ENCODE assay signal across 26 mouse cellular contexts in genomic region chr4:131848082-131848481, GRCm38 (mm10). TPM values are rescaled to one million over a fixed set of nuclear protein-coding genes. Genes with fewer than 3 reads are reported as not detected.
DNase-seq lines count a peak whose midpoint lies in the region; ATAC-seq lines count a peak whose summit lies in the region.
"Had no signal": no experiment of that assay in that cellular context is flagged by ENCODE, and none has a peak within 500 bp of the region (broad histone marks: within the 10 kb centered on the region; RNA-seq: fewer than 3 reads in every experiment).

No protein-coding gene starts in this region.

- no peak for DNase-seq in heart, postnatal 10 days
- DNase-seq in kidney, postnatal 4 days, result no peak
- no peak for DNase-seq in adrenal gland, adult (ENCODE audit: inconsistent age in 2 of 2, low spot score in 1 of 2)
- no peak for DNase-seq in cerebellum, postnatal 36 days
- DNase-seq: adrenal gland, postnatal 14 days; cerebellum, postnatal 14 days; gastrocnemius, postnatal 10 days; heart, adult 18-20 months; heart, postnatal 14 days; kidney, postnatal 25 days; layer of hippocampus, adult 9-11 months; right cerebral cortex, postnatal 14 days; spleen, adult 18-20 months; thymus, adult 18-20 months; thymus, postnatal 4 days had no signal

- H3K4me2 ChIP-seq in heart, embryonic 11.5 days, result no peak overlapping the region
- no peak overlapping the region for H3K4me2 ChIP-seq in kidney, embryonic 16.5 days (replicated peaks; ENCODE audit: low read depth, low read length)
- H3K4me2 ChIP-seq in embryonic facial prominence, embryonic 12.5 days (replicated peaks), result no peak overlapping the region
- H3K4me2 ChIP-seq in limb, embryonic 15.5 days, result no peak overlapping the region
- H3K4me2 ChIP-seq: midbrain, embryonic 13.5 days; neural tube, embryonic 15.5 days had no signal

- no peaks in the 10 kb centered on the region for H3K27me3 ChIP-seq in heart, embryonic 11.5 days (ENCODE audit: control insufficient read depth, insufficient read depth, low read length)
- no peaks in the 10 kb centered on the region for H3K27me3 ChIP-seq in kidney, embryonic 16.5 days (ENCODE audit: insufficient read depth, low read length)
- H3K27me3 ChIP-seq in embryonic facial prominence, embryonic 12.5 days, result no peaks in the 10 kb centered on the region
- H3K27me3 ChIP-seq in limb, embryonic 15.5 days, result no peaks in the 10 kb centered on the region
- H3K27me3 ChIP-seq: midbrain, embryonic 13.5 days; neural tube, embryonic 15.5 days had no signal

- no peaks in the 10 kb centered on the region for H3K9me3 ChIP-seq in heart, embryonic 11.5 days (replicated peaks; ENCODE audit: control insufficient read depth, low read length)
- no peaks in the 10 kb centered on the region for H3K9me3 ChIP-seq in kidney, embryonic 16.5 days (ENCODE audit: low read length)
- H3K9me3 ChIP-seq in embryonic facial prominence, embryonic 12.5 days, result no peaks in the 10 kb centered on the region
- H3K9me3 ChIP-seq in limb, embryonic 15.5 days, result no peaks in the 10 kb centered on the region
- H3K9me3 ChIP-seq: G1E; midbrain, embryonic 13.5 days; neural tube, embryonic 15.5 days had no signal

- no peak for ATAC-seq in heart, embryonic 11.5 days (replicated peaks; ENCODE audit: insufficient number of reproducible peaks, low FRiP score, low TSS enrichment)
- no peak for ATAC-seq in kidney, embryonic 16.5 days (ENCODE audit: low FRiP score, low TSS enrichment)
- no peak for ATAC-seq in embryonic facial prominence, embryonic 12.5 days (ENCODE audit: insufficient number of reproducible peaks, insufficient read depth, low FRiP score, low TSS enrichment)
- no peak for ATAC-seq in limb, embryonic 15.5 days (ENCODE audit: insufficient number of reproducible peaks, low FRiP score, low TSS enrichment, low read depth)
- ATAC-seq: activated CD4-positive, CD25-positive, alpha-beta regulatory T cell, adult 4 months; hindbrain, postnatal 0 days; intestine, postnatal 0 days; lung, postnatal 0 days; midbrain, embryonic 13.5 days had no signal

- intact Hi-C loops in heart, postnatal 10 days (cut with DNase I), result no loop called here

- H3K36me3 ChIP-seq in heart, embryonic 11.5 days (ENCODE audit: control insufficient read depth, insufficient read depth, low read length), result no peaks in the 10 kb centered on the region
- H3K36me3 ChIP-seq in kidney, embryonic 16.5 days (ENCODE audit: insufficient read depth, low read length), result no peaks in the 10 kb centered on the region
- no peaks in the 10 kb centered on the region for H3K36me3 ChIP-seq in embryonic facial prominence, embryonic 12.5 days
- H3K36me3 ChIP-seq in limb, embryonic 15.5 days, result no peaks in the 10 kb centered on the region; the same call in 1 of the 2 replicates
- H3K36me3 ChIP-seq: neural tube, embryonic 15.5 days had no signal

- H3K4me3 ChIP-seq in heart, embryonic 11.5 days (ENCODE audit: low read depth, low read length), result no peak overlapping the region
- H3K4me3 ChIP-seq in kidney, embryonic 16.5 days (ENCODE audit: low read length), result no peak overlapping the region
- no peak overlapping the region for H3K4me3 ChIP-seq in embryonic facial prominence, embryonic 12.5 days
- H3K4me3 ChIP-seq in limb, embryonic 15.5 days, result no peak overlapping the region
- H3K4me3 ChIP-seq: midbrain, embryonic 13.5 days; neural tube, embryonic 15.5 days had no signal

- 58% methylated on average over 6 of the region's 6 CpGs for WGBS in heart, embryonic 11.5 days (ENCODE audit: insufficient replicate concordance)
- 57% methylated on average over 6 of the region's 6 CpGs for WGBS in kidney, embryonic 16.5 days
- WGBS in embryonic facial prominence, embryonic 12.5 days, result 42% methylated on average over 6 of the region's 6 CpGs
- WGBS in limb, embryonic 15.5 days, result 64% methylated on average over 6 of the region's 6 CpGs

- H3K4me1 ChIP-seq in heart, embryonic 11.5 days (ENCODE audit: control insufficient read depth, insufficient read depth, low read length), result peaks cover 7% of the 10 kb centered on the region
- peaks cover 24% of the 10 kb centered on the region for H3K4me1 ChIP-seq in kidney, embryonic 16.5 days (ENCODE audit: insufficient read depth, low read length)
- peaks cover 25% of the 10 kb centered on the region for H3K4me1 ChIP-seq in embryonic facial prominence, embryonic 12.5 days
- H3K4me1 ChIP-seq in limb, embryonic 15.5 days, result peaks cover 23% of the 10 kb centered on the region

- H3K9ac ChIP-seq in heart, embryonic 11.5 days (ENCODE audit: low read depth, low read length), result peak overlapping the region; percentile 43; the same call in 1 of the 2 replicates
- no peak overlapping the region for H3K9ac ChIP-seq in kidney, embryonic 16.5 days (replicated peaks; ENCODE audit: low read length)
- no peak overlapping the region for H3K9ac ChIP-seq in embryonic facial prominence, embryonic 12.5 days
- H3K9ac ChIP-seq in limb, embryonic 15.5 days, result no peak overlapping the region
- H3K9ac ChIP-seq: midbrain, embryonic 13.5 days; neural tube, embryonic 15.5 days had no signal

- H3K27ac ChIP-seq in heart, embryonic 11.5 days (ENCODE audit: low read depth, low read length), result peak overlapping the region; percentile 50; the same call in 1 of the 2 replicates
- H3K27ac ChIP-seq in kidney, embryonic 16.5 days (ENCODE audit: low read length), result peak overlapping the region; percentile 40; the same call in 1 of the 2 replicates
- H3K27ac ChIP-seq in embryonic facial prominence, embryonic 12.5 days, result peak overlapping the region; percentile 59
- 0 out of 2 replicates have a peak overlapping the region, but pooled peaks have one; percentile 22 for H3K27ac ChIP-seq in limb, embryonic 15.5 days
- H3K27ac ChIP-seq: hindbrain, postnatal 0 days; midbrain, embryonic 13.5 days; neural tube, embryonic 15.5 days had no signal

RNA-seq across cellular contexts. Expression of gene Mecr, which starts 4.8 kb away (rescaled TPM):
- 35.9 and 39.3 TPM in 2 replicates for polyA plus RNA-seq in heart, embryonic 11.5 days (2014; fragmentation: Nextera tagmentation; extraction: Ambion mirVana)
- 10 to 100 TPM; 31.7 to 33.2 TPM for total RNA-seq in heart, postnatal 10 days (2021)
- polyA plus RNA-seq in kidney, embryonic 16.5 days (2015; fragmentation: Nextera tagmentation; extraction: Ambion mirVana), result 53.8 and 55.4 TPM in 2 replicates
- polyA plus RNA-seq in embryonic facial prominence, embryonic 12.5 days (2016; fragmentation: Nextera tagmentation; extraction: Ambion mirVana), result 48.4 and 50.4 TPM in 2 replicates
- 44.6 and 48.3 TPM in 2 replicates for polyA plus RNA-seq in limb, embryonic 15.5 days (2015; fragmentation: Nextera tagmentation; extraction: Ambion mirVana)

RNA-seq across cellular contexts. Expression of gene Ptpru, which starts 10.0 kb away (rescaled TPM):
- polyA plus RNA-seq in heart, embryonic 11.5 days (2014; fragmentation: Nextera tagmentation; extraction: Ambion mirVana), result 2.2 and 2.8 TPM in 2 replicates
- 1 to 10 TPM; 2.0 to 3.0 TPM for total RNA-seq in heart, postnatal 10 days (2021)
- polyA plus RNA-seq in kidney, embryonic 16.5 days (2015; fragmentation: Nextera tagmentation; extraction: Ambion mirVana), result 33.5 and 37.0 TPM in 2 replicates
- polyA plus RNA-seq in embryonic facial prominence, embryonic 12.5 days (2016; fragmentation: Nextera tagmentation; extraction: Ambion mirVana), result 38.1 and 39.2 TPM in 2 replicates
- polyA plus RNA-seq in limb, embryonic 15.5 days (2015; fragmentation: Nextera tagmentation; extraction: Ambion mirVana), result 9.9 and 14.1 TPM in 2 replicates

RNA-seq across cellular contexts. Expression of gene Srsf4, which starts 25.3 kb away (rescaled TPM):
- polyA plus RNA-seq in heart, embryonic 11.5 days (2014; fragmentation: Nextera tagmentation; extraction: Ambion mirVana), result 67.9 and 76.7 TPM in 2 replicates
- 10 to 100 TPM; 53.6 to 53.7 TPM for total RNA-seq in heart, postnatal 10 days (2021)
- polyA plus RNA-seq in kidney, embryonic 16.5 days (2015; fragmentation: Nextera tagmentation; extraction: Ambion mirVana), result 107 and 108 TPM in 2 replicates
- 141 and 143 TPM in 2 replicates for polyA plus RNA-seq in embryonic facial prominence, embryonic 12.5 days (2016; fragmentation: Nextera tagmentation; extraction: Ambion mirVana)
- 97.7 and 99.5 TPM in 2 replicates for polyA plus RNA-seq in limb, embryonic 15.5 days (2015; fragmentation: Nextera tagmentation; extraction: Ambion mirVana)
